Mouse (Mus musculus) small intestine, adult 2 months (tissue): ENCODE measurements around the gene Tmem205.

Experiments used
- CTCF ChIP-seq: fragments of 200-500 bp; IDR thresholded peaks from 2 replicates; pipeline ENCODE4 v1.5.1; 2012; ENCODE audit warnings: low read depth, mild to moderate bottlenecking, control low read depth, inconsistent platforms, low read length, moderate library complexity, mixed read lengths; ENCODE audit not compliant: insufficient replicate concordance, insufficient read length; ENCODE audit errors: extremely low read depth
- POLR2A ChIP-seq: fragments of 200-500 bp; IDR thresholded peaks from 2 replicates; pipeline ENCODE4 v1.6.1; 2012; ENCODE audit warnings: low read depth, mild to moderate bottlenecking, control low read depth, inconsistent platforms, low read length, moderate library complexity

GRCm38 (mm10) chr9:21925506-21925905, 1.9 kb downstream of the Tmem205 start:
- TF ChIP-seq CTCF, result no peak
- TF ChIP-seq POLR2A, result no peak
